Mouse (Mus musculus): Measurements from ENCODE around the gene Olfr218. TPM values are rescaled to one million over a fixed set of nuclear protein-coding genes. Genes with fewer than 3 reads are reported as not detected.
"Not testable (repeated sequence)": the region's sequence is repeated elsewhere in the genome, so short reads cannot be mapped to it uniquely, and the experiment has no call there.

Olfr218 gene
- total RNA-seq (2021) = not detected
- long read RNA-seq, experiment 1 = 0 reads
- long read RNA-seq, experiment 2 = 0 reads

DNA sequence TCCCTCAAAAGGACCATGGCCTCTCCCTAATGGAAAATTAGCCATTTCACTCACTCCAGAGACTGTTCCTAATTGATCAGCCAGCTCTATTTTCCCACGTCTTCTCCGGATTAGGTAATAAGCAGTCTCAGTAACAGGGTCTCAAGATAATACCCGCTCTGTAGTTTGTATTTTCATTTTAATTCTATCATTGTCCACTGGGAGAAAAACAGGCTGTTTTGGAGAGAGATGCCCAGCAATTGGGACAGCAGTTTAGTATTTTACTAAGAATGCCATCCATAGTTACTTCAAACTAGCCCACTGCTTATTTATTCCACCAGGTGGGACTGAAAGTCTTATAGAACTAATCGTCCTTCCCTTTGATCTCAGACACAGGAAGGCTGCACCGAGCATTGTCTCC lies at the start of gene Olfr218:
Olfr218 (plus strand) TSS at position 301 of the 400 bp plus-strand sequence.
- no peak for DNase-seq (ENCODE audit: low spot score in 2 of 2)

DNA sequence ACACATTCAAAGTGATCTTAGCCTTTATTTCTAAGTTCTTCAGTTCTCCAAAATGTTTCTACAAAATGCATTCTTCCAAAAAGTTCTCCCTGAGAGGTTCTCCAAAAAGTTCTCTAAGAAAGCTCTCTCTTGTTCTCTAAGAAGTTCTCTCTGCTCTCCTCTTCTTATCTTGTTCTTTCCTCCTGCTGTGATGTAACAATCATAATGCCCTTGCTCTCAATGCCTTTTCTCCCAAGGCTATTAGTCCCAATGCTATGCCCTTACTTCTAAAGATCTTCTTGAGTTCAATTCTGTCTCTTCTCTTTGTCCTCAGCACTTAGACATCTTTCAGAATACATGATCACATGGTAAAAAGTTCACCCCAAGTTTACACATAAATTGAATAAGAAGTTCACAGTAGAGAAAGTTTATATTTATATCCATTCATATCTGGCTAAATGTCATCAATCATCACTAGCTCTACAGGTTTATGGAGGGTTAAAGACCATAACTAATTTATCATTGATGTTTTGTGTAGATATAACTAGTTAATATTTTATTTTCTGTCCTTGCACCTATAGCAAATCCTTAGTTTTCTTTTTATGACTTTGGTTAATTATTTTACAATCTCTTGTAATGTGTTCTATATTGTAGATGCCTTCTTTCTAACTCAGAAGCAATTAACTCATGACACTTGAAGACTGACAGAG lies 23.3 kb upstream of the Olfr218 start:
- no peak for DNase-seq (ENCODE audit: low spot score in 2 of 2)

DNA sequence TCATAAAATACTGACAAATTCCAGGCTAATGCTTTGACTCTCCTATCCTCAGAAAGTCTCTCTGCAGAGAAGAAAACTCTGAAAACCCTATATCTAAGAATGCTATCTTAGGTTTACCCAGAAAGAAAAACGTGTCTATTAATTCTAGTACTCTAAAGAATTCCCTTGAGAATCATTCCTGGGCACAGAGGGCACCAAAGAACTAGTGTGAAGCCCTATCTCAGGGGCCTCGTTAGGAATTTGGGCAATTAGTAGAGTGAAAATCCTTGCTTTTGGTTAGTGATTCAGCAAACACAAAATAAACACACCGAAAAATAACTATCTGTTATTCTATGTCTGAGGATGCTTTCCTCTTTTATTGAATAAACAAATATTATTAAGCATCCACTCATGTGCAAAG lies 7.1 kb upstream of the Olfr218 start, which contains the start of gene Olfr1406:
Olfr1406 (minus strand) TSS at position 101 of the 400 bp plus-strand sequence.
- no peak for DNase-seq (ENCODE audit: low spot score in 2 of 2)

DNA sequence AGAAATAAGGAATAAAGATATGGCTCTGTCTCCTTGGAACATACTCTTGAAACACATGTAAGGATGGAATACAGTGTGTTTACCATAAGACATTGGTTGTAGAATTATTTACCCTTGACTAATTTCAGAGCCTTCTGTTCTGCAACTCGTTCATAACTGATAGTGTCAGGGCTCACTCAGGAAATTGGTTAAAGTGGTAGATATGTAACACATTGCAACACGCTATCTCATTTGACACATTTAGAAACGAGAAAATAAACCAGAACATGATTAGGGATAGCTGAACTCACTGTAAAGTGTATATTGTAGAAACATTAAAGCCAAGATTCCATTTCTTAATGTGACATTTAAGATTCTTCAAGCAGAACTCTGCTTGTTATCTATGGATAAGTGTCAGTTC lies 5.5 kb upstream of the Olfr218 start:
- DNase-seq (ENCODE audit: low spot score in 2 of 2) = no peak

DNA sequence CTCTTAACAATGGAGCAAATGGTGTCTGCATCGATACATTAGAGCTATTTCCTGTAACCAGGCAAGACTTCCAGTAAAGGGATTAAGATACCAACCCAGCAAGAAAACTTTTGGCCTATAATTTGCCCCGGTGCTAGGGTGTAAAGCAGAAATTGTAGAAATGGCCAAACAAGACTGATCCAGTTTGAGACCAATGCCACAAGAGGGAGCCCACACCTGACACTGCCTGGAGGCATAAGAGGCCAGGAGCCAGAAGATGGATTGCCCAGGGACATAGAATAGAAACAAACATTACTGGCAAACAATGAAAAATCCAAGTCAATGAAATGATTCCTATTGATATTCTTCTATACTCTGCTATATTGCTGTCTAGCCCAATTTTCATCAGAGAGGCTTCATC lies 1.2 kb upstream of the Olfr218 start:
- DNase-seq (ENCODE audit: low spot score in 2 of 2) = no peak

DNA sequence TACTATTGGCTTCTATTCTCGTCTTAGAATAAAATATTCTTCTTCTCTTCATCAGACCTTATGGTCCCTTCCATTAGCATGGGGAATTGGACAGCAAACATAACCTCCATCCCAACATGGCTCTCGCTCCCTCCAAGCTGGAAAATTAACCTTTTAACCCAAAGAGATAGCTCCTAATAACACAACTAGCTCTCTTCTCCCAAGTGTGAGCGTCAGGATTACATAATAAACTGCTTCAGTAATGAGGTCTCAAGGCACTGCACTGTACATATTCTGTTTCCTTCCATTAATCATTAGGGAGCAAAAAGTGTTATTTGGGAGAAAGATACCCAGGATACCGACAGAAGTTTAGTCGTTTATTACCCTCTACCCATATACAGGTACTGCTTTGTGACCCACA lies 14.5 kb downstream of the Olfr218 start, which contains the start of gene Olfr1404:
Olfr1404 (plus strand) TSS at position 301 of the 400 bp plus-strand sequence.
- DNase-seq (ENCODE audit: low spot score in 2 of 2) = no peak

DNA sequence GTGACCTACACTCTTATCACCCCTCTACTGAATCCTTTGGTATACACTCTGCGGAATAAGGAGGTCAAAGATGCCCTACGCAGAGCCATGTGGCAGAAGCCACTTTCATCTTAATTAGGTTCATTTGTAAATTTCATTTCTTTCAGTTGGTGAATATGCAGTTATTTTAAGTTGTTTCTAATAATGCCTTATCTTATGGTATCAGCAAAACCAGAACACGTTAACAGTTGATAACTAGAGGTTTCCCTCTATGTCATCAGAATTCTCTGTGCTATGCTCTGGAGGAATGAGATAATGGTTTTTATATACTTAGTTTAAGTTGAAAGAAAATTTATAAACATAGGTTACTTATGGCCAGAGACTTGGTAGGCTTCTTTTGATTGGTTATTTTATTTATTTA lies 18.9 kb downstream of the Olfr218 start:
- no peak for DNase-seq (ENCODE audit: low spot score in 2 of 2)

DNA sequence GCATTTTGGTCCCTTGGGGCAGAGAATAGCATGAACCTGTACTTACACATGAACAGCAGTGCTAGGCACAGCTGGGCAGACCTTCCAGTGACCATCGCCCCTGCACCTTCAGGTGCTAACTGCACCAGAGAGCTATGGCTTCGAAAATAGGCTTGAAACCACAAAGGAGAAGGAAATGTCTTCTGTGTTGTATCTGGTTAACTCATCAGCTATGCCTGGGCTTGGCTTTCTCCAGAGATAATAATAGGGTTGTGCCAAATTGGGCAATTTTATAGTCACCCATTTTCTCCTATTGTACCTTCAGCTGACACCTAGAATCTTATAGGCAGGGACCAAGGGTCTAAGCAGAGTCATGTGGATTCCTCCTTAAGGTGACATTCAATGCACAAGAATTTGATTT lies 29.5 kb downstream of the Olfr218 start, which contains the start of gene Fcer1a:
Fcer1a (minus strand) TSS at position 134 of the 400 bp plus-strand sequence.
- DNase-seq (ENCODE audit: low spot score in 2 of 2) = no peak

DNA sequence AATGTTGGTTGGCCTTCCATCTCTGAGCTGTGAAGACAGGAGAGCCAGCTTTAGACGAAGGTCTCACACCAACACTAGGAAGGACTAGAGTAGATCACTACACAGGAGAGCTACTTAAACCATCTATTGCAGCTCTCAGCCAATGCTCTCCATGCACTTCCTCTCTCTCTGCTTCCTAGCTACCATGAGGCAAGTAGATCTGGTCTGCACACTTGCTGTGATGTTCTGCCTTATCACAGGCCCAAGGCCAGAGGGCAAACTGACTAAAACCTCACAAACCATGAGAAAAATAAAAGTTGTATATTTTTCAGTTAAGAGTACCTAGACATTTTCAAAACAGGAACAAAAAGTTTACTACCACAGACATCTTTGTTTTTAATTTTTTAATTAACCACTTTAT lies 39.4 kb downstream of the Olfr218 start:
- DNase-seq (ENCODE audit: low spot score in 2 of 2) = not testable (repeated sequence)

DNA sequence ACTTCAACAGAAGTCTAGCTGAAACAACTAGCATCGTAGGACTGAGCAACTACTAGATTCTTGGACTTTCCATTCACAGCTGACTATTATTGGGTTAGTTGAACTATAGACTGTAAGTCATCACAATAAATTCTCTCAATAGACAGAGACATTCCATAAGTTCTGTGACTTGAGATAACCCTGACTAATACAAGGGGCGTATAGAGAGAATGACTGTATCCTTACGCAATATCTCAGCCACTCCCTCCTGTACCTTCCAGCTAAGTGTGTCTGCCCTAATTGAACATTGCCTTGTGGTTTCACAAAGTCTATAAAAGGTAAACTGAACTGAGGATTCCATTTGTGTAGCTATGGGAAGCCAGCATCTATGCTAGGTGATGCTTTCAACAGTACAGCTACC lies 52.3 kb downstream of the Olfr218 start:
- no peak for DNase-seq (ENCODE audit: low spot score in 2 of 2)

Other genes starting within 250 kb of the Olfr218 start
- gene Olfr16, start 247.4 kb upstream of the Olfr218 start, total RNA-seq (2021) = not detected
- gene Olfr1408, start 60.4 kb upstream of the Olfr218 start, total RNA-seq (2021) = not detected
- gene Olfr1406, start 7.2 kb upstream of the Olfr218 start, total RNA-seq (2021) = not detected
- not detected for gene Olfr1404, start 14.6 kb downstream of the Olfr218 start, total RNA-seq (2021)
- not detected for gene Fcer1a, start 29.4 kb downstream of the Olfr218 start, total RNA-seq (2021)
- not detected for gene Olfr418, start 68.2 kb downstream of the Olfr218 start, total RNA-seq (2021)
- not detected for gene Mptx2, start 80.0 kb downstream of the Olfr218 start, total RNA-seq (2021)
- gene Ackr1, start 135.9 kb downstream of the Olfr218 start, total RNA-seq (2021) = 10 to 100 TPM; 76.9 to 81.4 TPM
- 1 to 10 TPM; 2.9 to 4.0 TPM for gene Aim2, start 153.1 kb downstream of the Olfr218 start, total RNA-seq (2021)
- 100 to 1,000 TPM; 351 to 367 TPM for gene Cadm3, start 169.9 kb downstream of the Olfr218 start, total RNA-seq (2021)

Measured in layer of hippocampus, postnatal 14 days (tissue).